Mouse (Mus musculus) intestine, embryonic 14.5 days (tissue): ENCODE measurements around the gene Lama2. TPM values are rescaled to one million over a fixed set of nuclear protein-coding genes. Genes with fewer than 3 reads are reported as not detected.
"Not testable (repeated sequence)": the region's sequence is repeated elsewhere in the genome, so short reads cannot be mapped to it uniquely, and the experiment has no call there.

ENCODE experiments used
- ATAC-seq: fragments of 200-750 bp; cut with Nextera tagmentation; replicated peaks from 2 replicates; pipeline ENCODE4 v1.8.0; 2017; ENCODE audit warnings: low read depth, moderate number of reproducible peaks, moderate TSS enrichment, moderate library complexity; ENCODE audit not compliant: low FRiP score, low TSS enrichment
- DNase-seq: peaks from one replicate; pipeline ENCODE4 v3.0.0-alpha.2; 2018; ENCODE audit warnings: low spot score
- H3K27ac ChIP-seq: fragments of 300-500 bp; sonication (generic); 2 replicates; pipeline ENCODE4 v1.5.1; 2014; ENCODE audit warnings: low read depth, mild to moderate bottlenecking, control low read depth
- H3K27me3 ChIP-seq: fragments of 300-500 bp; sonication (generic); replicated peaks from 2 replicates; pipeline ENCODE4 v1.6.1; 2014; ENCODE audit warnings: low read length, control low read depth; ENCODE audit not compliant: control insufficient read depth, insufficient read depth
- H3K36me3 ChIP-seq: fragments of 300-500 bp; sonication (generic); 2 replicates; pipeline ENCODE4 v1.6.1; 2014; ENCODE audit warnings: low read length, control low read depth; ENCODE audit not compliant: control insufficient read depth, insufficient read depth
- H3K4me1 ChIP-seq: fragments of 300-500 bp; sonication (generic); replicated peaks from 2 replicates; pipeline ENCODE4 v1.6.1; 2014; ENCODE audit warnings: low read length, control low read depth, mixed read lengths; ENCODE audit not compliant: control insufficient read depth, insufficient read depth
- H3K4me2 ChIP-seq: fragments of 300-500 bp; sonication (generic); 2 replicates; pipeline ENCODE4 v1.6.1; 2014; ENCODE audit warnings: low read length
- H3K4me3 ChIP-seq: fragments of 300-500 bp; sonication (generic); 2 replicates; pipeline ENCODE4 v1.5.1; 2014; ENCODE audit warnings: low read depth, low read length, control low read depth, mixed read lengths
- H3K9ac ChIP-seq: fragments of 300-500 bp; sonication (generic); 2 replicates; pipeline ENCODE4 v1.6.1; 2014; ENCODE audit warnings: mild to moderate bottlenecking, low read length
- H3K9me3 ChIP-seq: fragments of 300-500 bp; sonication (generic); 2 replicates; pipeline ENCODE4 v1.6.1; 2016; ENCODE audit warnings: low read length, control low read depth; ENCODE audit not compliant: control insufficient read depth
- WGBS: fragments of 180-500 bp; shearing (Covaris S2); extraction: QIAGEN DNeasy Blood & Tissue Kit; methylation state at CpG from one replicate; pipeline ENCODE4 v1.1.7; 2014; 5-methylcytosine and 5-hydroxymethylcytosine counted together
- polyA plus RNA-seq: library from polyadenylated mRNA; unstranded; fragments of >200 nt; fragmentation: Nextera tagmentation; extraction: Ambion mirVana; gene quantifications from 2 replicates; pipeline ENCODE4 v1.2.1, GENCODE M21; 2014

Lama2 gene
- polyA plus RNA-seq, 1 experiment from 2014 or later = 9.8 TPM

DNA sequence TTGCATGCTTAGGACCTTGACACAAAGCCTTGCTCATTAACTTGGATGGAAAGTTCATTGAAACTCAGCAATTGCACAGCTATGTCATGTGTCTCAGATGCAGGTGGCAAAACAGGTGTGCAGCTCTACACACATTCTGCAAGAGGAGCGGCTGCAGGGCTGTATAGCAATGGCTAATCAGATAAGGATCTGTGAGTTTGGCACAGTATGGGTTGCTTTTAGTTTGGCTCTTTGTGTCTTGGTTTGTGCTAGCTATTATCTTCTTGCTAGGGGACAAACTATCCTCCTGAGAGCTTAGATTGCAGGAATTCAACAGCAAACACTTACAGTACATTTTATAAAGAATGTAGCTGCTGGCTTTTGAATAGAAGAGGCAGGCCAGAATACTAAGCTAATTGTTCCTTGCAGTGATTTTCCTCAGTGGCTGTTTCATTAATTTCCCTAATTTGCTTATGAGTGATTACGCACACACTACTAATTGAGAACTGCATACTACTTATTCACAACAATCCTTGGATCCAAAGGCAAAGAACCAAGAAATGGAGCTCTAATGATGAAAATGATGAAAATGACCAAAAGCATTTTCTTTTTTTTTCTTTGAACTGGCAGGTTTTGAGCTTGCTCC, 617.9 kb downstream of the Lama2 start:
- Histone ChIP-seq H3K27me3 (no peaks in the 10 kb centered on the region), H3K36me3 (no peaks in the 10 kb centered on the region), H3K9me3 (no peaks in the 10 kb centered on the region), H3K27ac (no peak overlapping the region), H3K4me1 (no peaks in the 10 kb centered on the region), H3K9ac (no peak overlapping the region), H3K4me3 (no peak overlapping the region), H3K4me2 (no peak overlapping the region)
- no peak for DNase-seq
- WGBS = 83% methylated on average over 2 of the region's 2 CpGs
- no peak for ATAC-seq

DNA sequence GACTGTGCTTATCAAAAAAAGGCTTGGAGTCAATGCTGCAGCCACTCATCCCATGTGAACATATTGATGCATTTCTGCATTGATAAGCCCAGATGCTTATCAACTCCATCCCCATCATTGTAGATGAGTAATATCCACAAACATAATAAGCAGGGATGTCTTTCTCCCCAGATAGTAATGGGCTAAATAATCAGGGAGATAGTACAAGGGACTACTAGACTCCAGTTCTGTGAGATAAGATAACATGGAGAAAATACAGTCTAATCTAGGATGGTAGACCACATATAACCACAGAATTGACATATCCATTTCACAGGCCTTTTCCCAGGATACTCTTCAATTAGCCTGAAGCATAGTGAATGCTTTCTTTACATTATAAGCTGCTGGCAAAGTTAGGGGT, 622.9 kb downstream of the Lama2 start:
- no peaks in the 10 kb centered on the region for H3K36me3 ChIP-seq
- no peak overlapping the region for H3K27ac ChIP-seq
- no peaks in the 10 kb centered on the region for H3K4me1 ChIP-seq
- ATAC-seq = no peak
- no peak overlapping the region for H3K9ac ChIP-seq
- no peaks in the 10 kb centered on the region for H3K9me3 ChIP-seq
- H3K4me3 ChIP-seq = no peak overlapping the region
- no peak overlapping the region for H3K4me2 ChIP-seq
- H3K27me3 ChIP-seq = no peaks in the 10 kb centered on the region
- no peak for DNase-seq

DNA sequence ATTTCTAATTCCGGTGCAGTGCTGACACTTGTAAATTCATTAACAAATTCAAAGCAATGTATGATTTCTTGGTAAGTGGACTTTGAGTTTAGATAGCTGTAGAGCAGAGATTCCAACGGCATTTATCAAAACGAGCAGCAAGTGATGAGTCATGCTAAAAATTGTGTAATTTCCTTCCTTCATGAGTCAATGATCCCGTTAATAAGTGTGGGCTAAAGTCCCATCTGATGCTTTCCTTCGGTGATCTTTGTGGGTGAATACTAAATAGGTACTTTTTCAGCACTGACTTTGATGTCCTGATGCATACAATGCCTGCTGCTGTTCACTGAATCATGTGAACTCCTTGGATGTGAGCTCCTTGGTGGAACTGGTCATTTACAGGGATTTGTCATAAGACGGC, 623.6 kb downstream of the Lama2 start:
- H3K4me2 ChIP-seq = no peak overlapping the region
- no peak overlapping the region for H3K9ac ChIP-seq
- H3K27ac ChIP-seq = no peak overlapping the region
- no peaks in the 10 kb centered on the region for H3K9me3 ChIP-seq
- no peak for DNase-seq
- no peak overlapping the region for H3K4me3 ChIP-seq
- ATAC-seq = peak; percentile 47; the same call in 1 of the 2 replicates
- 61% methylated on average over 6 of the region's 6 CpGs for WGBS
- no peaks in the 10 kb centered on the region for H3K36me3 ChIP-seq
- no peaks in the 10 kb centered on the region for H3K4me1 ChIP-seq
- no peaks in the 10 kb centered on the region for H3K27me3 ChIP-seq

DNA sequence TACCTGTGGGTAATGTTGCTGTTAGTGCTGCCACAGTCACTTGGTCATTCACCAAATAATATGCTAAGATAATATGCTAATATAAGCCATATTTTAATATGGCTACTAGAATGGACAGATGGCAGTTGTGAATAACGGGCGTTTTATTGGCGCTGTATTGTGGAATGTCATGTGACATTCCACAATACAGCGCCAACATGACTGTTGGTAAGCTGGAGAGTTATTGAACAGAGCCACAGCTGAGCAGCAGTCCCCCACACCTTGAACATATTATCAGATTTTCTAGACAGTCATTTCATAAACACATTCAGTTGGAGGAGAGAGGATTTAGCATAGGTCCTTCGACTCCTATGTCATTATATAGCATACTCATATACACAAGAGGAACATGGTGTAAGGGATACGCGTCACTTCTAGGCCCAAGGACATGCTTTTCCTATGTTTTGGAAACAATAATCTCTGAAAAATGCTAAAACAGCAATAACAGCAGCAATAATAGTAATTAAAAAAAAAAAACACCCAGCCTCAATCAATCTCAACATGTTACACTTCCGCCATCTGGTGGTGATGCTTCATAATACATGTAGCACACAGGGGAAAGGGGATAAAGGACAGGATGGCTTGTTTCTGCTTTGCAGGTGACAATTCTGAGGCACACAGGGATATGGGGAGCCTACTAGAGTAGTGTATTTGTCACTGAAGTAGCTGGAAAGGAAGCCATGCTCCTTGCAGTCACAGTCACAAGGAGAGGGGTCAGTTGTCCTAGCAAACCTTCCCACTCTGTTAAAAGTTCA, 624.2 kb downstream of the Lama2 start:
- no peaks in the 10 kb centered on the region for H3K36me3 ChIP-seq
- H3K27me3 ChIP-seq = no peaks in the 10 kb centered on the region
- H3K4me2 ChIP-seq = no peak overlapping the region
- DNase-seq (peak; percentile 71), ATAC-seq (peak; percentile 50; the same call in 1 of the 2 replicates)
- H3K4me1 ChIP-seq = no peaks in the 10 kb centered on the region
- WGBS = 73% methylated on average over 8 of the region's 8 CpGs
- no peak overlapping the region for H3K9ac ChIP-seq
- H3K9me3 ChIP-seq = no peaks in the 10 kb centered on the region
- H3K4me3 ChIP-seq = no peak overlapping the region
- no peak overlapping the region for H3K27ac ChIP-seq

DNA sequence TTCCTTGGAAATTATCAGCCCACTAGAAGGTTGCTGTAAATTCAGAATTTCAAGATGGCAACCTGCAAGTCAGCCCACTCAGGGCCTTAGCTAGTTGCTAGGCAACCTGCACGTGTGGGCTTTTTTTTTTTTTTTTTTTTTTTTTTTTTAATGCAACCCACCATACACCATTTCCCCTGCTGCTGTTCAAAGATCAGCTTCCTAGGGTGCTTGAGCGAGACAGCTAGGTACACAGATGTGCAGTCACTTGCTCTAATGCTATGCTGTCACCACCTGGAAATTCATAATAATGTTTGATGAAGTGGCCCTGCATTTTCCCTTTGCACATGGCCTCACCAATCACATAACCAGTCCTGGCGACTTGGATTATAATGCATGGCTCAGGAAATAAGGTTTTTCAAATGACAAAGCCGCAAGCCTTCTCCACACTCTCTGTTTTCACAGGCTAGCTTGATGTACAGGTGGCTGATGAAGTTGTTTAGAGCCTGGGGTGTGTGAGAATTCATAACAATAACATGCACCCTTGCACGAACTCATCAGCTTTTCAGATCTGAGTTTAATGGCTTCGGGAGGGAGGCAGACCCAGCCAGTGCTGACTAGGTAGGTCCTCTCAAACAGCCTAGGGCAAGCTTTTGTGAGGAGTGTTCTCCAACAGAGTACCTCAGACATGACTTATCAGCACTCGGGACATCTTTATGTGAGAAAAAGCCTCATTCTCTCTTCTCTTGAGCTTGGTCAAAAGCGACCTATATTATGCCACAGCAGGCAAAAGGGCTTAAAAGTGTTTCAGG, 625.4 kb downstream of the Lama2 start:
- H3K4me2 ChIP-seq = no peak overlapping the region
- H3K27me3 ChIP-seq = no peaks in the 10 kb centered on the region
- no peaks in the 10 kb centered on the region for H3K4me1 ChIP-seq
- WGBS = 71% methylated on average over 8 of the region's 8 CpGs
- H3K27ac ChIP-seq = no peak overlapping the region
- ATAC-seq (no peak), DNase-seq (no peak)
- H3K36me3 ChIP-seq = no peaks in the 10 kb centered on the region
- H3K9ac ChIP-seq = no peak overlapping the region
- no peak overlapping the region for H3K4me3 ChIP-seq
- H3K9me3 ChIP-seq = no peaks in the 10 kb centered on the region

DNA sequence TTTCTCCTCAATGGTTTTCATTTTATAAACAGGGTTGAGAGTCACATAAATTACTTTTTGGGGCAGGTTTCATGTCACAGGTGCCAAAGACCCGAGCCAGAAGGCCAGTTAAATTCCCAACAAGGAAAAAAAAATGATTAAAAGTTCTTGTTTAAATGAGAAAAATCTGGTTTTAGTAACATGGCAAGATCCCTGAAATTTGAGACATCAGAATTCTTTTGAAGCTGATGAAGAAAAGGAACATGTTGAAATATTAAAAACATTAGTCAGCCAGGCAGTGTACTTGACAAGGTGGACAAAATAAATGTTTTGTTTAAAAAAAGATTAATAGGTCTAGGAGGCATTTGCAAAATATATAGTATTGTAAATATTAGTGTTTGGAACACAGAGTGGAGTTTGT, 634.1 kb downstream of the Lama2 start:
- Histone ChIP-seq H3K9ac (no peak overlapping the region), H3K4me1 (no peaks in the 10 kb centered on the region; the same call in 1 of the 2 replicates), H3K36me3 (no peaks in the 10 kb centered on the region), H3K27ac (no peak overlapping the region), H3K4me3 (no peak overlapping the region), H3K4me2 (no peak overlapping the region), H3K27me3 (no peaks in the 10 kb centered on the region), H3K9me3 (no peaks in the 10 kb centered on the region)
- WGBS = 31% methylated on average over 1 of the region's 1 CpGs
- no peak for ATAC-seq
- no peak for DNase-seq

DNA sequence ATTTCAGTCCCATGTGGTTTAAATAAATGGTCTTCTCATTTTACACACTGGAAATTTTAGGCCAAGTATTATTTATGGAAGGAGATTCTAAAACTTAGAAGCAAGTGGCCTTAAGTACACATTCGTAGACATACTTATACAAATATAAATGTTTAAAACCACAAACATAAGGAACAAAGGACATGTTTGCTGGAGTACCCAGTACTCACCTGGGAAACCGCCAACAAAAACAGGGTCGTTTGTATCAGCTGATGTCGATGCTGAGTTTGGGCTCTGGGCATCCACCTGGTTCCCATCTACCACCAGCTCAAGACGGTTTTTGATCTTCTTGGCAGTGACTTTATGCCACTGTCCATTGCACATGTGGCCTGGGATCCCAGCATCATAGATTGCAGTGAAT, 635.5 kb downstream of the Lama2 start:
- H3K27ac ChIP-seq, ATAC-seq, H3K9me3 ChIP-seq, H3K4me3 ChIP-seq, H3K27me3 ChIP-seq, H3K9ac ChIP-seq, H3K36me3 ChIP-seq, H3K4me1 ChIP-seq, H3K4me2 ChIP-seq, DNase-seq: not testable (repeated sequence)
- 86% methylated on average over 5 of the region's 5 CpGs for WGBS

DNA sequence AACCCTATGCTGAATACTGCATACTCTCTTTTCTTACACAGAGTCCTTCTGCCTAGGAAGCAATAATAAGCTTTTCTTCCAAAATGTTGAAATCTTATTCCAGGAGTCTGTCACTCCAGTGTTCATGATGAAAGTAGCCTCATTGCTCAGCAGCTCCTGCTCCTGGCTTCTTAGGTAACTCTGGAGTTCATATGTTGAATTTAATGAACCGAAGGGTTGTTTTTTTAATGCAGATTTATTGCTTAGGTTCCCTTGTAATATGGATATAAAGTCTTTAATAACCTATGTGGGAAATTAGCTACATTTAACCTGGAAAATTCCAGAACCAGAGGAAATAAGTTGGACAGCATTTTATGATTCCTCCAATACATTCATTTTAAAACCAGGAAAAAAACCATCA, 636.0 kb downstream of the Lama2 start:
- 86% methylated on average over 1 of the region's 1 CpGs for WGBS
- Histone ChIP-seq H3K27me3 (no peaks in the 10 kb centered on the region), H3K9me3 (no peaks in the 10 kb centered on the region), H3K4me2 (no peak overlapping the region), H3K36me3 (no peaks in the 10 kb centered on the region), H3K4me3 (no peak overlapping the region), H3K9ac (no peak overlapping the region), H3K4me1 (no peaks in the 10 kb centered on the region; the same call in 1 of the 2 replicates), H3K27ac (no peak overlapping the region)
- DNase-seq = no peak
- ATAC-seq = no peak
